In the genomic region with DNA sequence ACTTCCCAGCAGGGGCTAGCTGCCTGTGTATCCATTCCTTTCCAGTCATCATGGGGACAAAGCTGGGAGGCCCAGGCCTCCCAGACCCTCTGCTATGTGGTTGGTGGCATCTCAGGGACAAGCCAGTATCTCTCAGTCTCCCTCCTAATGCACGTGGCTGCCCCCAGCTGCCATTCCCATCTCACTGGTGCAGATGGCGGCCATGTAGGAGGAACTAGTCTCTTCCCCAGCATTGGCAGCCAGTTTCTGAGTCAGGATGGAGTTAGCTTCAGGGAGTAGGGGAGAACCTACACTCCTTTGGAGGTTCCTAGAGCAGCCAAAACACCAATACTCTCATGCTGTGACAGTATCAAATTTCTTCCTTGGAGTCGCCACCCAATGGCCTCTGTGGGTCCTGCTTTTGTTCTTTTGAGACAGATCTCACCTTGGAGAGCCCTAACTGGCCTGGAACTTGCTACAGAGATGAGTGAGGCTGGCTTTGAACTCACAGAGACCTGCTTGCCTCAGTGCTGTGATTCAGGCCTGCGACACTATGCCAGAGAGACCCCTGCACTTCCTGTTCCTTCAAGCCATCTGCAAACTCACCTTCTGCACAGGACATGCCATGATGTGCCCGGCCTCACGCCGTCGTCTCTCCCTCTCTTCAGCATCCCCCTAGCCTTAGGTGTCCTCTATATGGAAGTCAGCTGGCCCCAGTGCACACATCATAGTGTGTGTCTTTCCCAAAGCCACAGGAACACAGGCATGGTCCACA, we compare ENCODE assay signal across 12 mouse cellular contexts. TPM values are rescaled to one million over a fixed set of nuclear protein-coding genes. Genes with fewer than 3 reads are reported as not detected.
DNase-seq lines count a peak whose midpoint lies in the region; ATAC-seq lines count a peak whose summit lies in the region.
"Had no signal": no experiment of that assay in that cellular context is flagged by ENCODE, and none has a peak within 500 bp of the region (broad histone marks: within the 10 kb centered on the region; RNA-seq: fewer than 3 reads in every experiment).

No protein-coding gene starts in this region.

- peak overlapping the region; percentile 50 for H3K4me2 ChIP-seq in heart, embryonic 16.5 days (ENCODE audit: low read depth, low read length)
- no peak overlapping the region for H3K4me2 ChIP-seq in hindbrain, embryonic 16.5 days (ENCODE audit: low read length)
- H3K4me2 ChIP-seq: embryonic facial prominence, embryonic 13.5 days; limb, embryonic 12.5 days; midbrain, embryonic 15.5 days had no signal

- H3K9ac ChIP-seq in heart, embryonic 16.5 days (ENCODE audit: low read length) = peak overlapping the region; percentile 62
- H3K9ac ChIP-seq in hindbrain, embryonic 16.5 days (ENCODE audit: low read depth, low read length) = no peak overlapping the region
- H3K9ac ChIP-seq: embryonic facial prominence, embryonic 13.5 days; limb, embryonic 12.5 days; midbrain, embryonic 15.5 days had no signal

- no peak for DNase-seq in heart, adult 11 months
- DNase-seq in ES-CJ7 (ENCODE audit: low read depth, low spot score) = peak; percentile 50
- DNase-seq in limb, embryonic 10.5 days (ENCODE audit: low spot score) = no peak
- no peak for DNase-seq in left cerebral cortex, adult 9 months (ENCODE audit: low spot score in 2 of 2)
- DNase-seq in right cerebral cortex, adult 2 months (ENCODE audit: low spot score in 2 of 2) = no peak

- no peak for ATAC-seq in heart, embryonic 16.5 days (replicated peaks; ENCODE audit: extremely low read depth, insufficient read depth, low FRiP score)
- peak; percentile 1 for ATAC-seq in CD4-positive, CD25-positive, alpha-beta regulatory T cell, adult 4 months
- no peak for ATAC-seq in hindbrain, embryonic 16.5 days
- ATAC-seq: midbrain, embryonic 15.5 days; Patski had no signal

- H3K9me3 ChIP-seq in heart, embryonic 16.5 days (replicated peaks; ENCODE audit: control insufficient read depth, low read length) = no peaks in the 10 kb centered on the region
- H3K9me3 ChIP-seq in limb, embryonic 10.5 days (replicated peaks) = no peaks in the 10 kb centered on the region
- no peaks in the 10 kb centered on the region for H3K9me3 ChIP-seq in hindbrain, embryonic 16.5 days (ENCODE audit: control insufficient read depth, low read length)
- H3K9me3 ChIP-seq: embryonic facial prominence, embryonic 13.5 days; limb, embryonic 12.5 days; midbrain, embryonic 15.5 days had no signal

- H3K4me3 ChIP-seq in heart, embryonic 16.5 days (ENCODE audit: low read length) = peak overlapping the region; percentile 8
- H3K4me3 ChIP-seq in limb, embryonic 10.5 days = no peak overlapping the region
- no peak overlapping the region for H3K4me3 ChIP-seq in hindbrain, embryonic 16.5 days (ENCODE audit: low read length)
- H3K4me3 ChIP-seq: embryonic facial prominence, embryonic 13.5 days; limb, embryonic 12.5 days; midbrain, embryonic 15.5 days had no signal

- H3K27me3 ChIP-seq in heart, embryonic 16.5 days (ENCODE audit: control insufficient read depth, insufficient read depth, low read length) = no peaks in the 10 kb centered on the region
- no peaks in the 10 kb centered on the region for H3K27me3 ChIP-seq in limb, embryonic 10.5 days (ENCODE audit: low read depth, poor library complexity, severe bottlenecking)
- H3K27me3 ChIP-seq in hindbrain, embryonic 16.5 days (replicated peaks; ENCODE audit: control insufficient read depth, insufficient read depth, low read length) = no peaks in the 10 kb centered on the region
- H3K27me3 ChIP-seq: embryonic facial prominence, embryonic 13.5 days; limb, embryonic 12.5 days; midbrain, embryonic 15.5 days; Patski had no signal

- H3K36me3 ChIP-seq in heart, embryonic 16.5 days (ENCODE audit: control insufficient read depth, insufficient read depth) = no peaks in the 10 kb centered on the region
- H3K36me3 ChIP-seq in limb, embryonic 10.5 days = no peaks in the 10 kb centered on the region
- H3K36me3 ChIP-seq in hindbrain, embryonic 16.5 days (ENCODE audit: control insufficient read depth, insufficient read depth, low read length) = no peaks in the 10 kb centered on the region
- H3K36me3 ChIP-seq: embryonic facial prominence, embryonic 13.5 days; limb, embryonic 12.5 days; midbrain, embryonic 15.5 days had no signal

- WGBS in heart, embryonic 16.5 days = 73% methylated on average over 8 of the region's 8 CpGs
- 73% methylated on average over 8 of the region's 8 CpGs for WGBS in limb, embryonic 10.5 days
- 67% methylated on average over 8 of the region's 8 CpGs for WGBS in hindbrain, embryonic 16.5 days

- peak overlapping the region; percentile 95 for H3K27ac ChIP-seq in heart, embryonic 16.5 days (ENCODE audit: low read length)
- peak overlapping the region; percentile 34 for H3K27ac ChIP-seq in limb, embryonic 10.5 days
- H3K27ac ChIP-seq in hindbrain, embryonic 16.5 days (ENCODE audit: low read depth, low read length) = no peak overlapping the region
- H3K27ac ChIP-seq: embryonic facial prominence, embryonic 13.5 days; limb, embryonic 12.5 days; midbrain, embryonic 15.5 days had no signal

- H3K4me1 ChIP-seq in heart, embryonic 16.5 days (ENCODE audit: control insufficient read depth, insufficient read depth, low read length) = peaks cover 53% of the 10 kb centered on the region
- peaks cover 28% of the 10 kb centered on the region for H3K4me1 ChIP-seq in limb, embryonic 10.5 days
- peaks cover 3% of the 10 kb centered on the region; the same call in 1 of the 2 replicates for H3K4me1 ChIP-seq in hindbrain, embryonic 16.5 days (ENCODE audit: control insufficient read depth, insufficient read depth, low read depth, low read length)
- H3K4me1 ChIP-seq: midbrain, embryonic 15.5 days had no signal

RNA-seq across cellular contexts. Expression of a gene that starts 52.7 kb away (rescaled TPM):
- polyA plus RNA-seq in heart, embryonic 16.5 days (2015; fragmentation: Nextera tagmentation; extraction: Ambion mirVana) = 232 and 240 TPM in 2 replicates
- polyA plus RNA-seq in CD4-positive, CD25-positive, alpha-beta regulatory T cell, adult 4 months (2017; shearing (Covaris generic)) = 100 to 1,000 TPM in 1 of 2 experiments, 10 to 100 TPM in 1; 69.6 to 103 TPM
- 25.4 and 33.7 TPM in 2 replicates for polyA plus RNA-seq in limb, embryonic 10.5 days (2016; fragmentation: Nextera tagmentation; extraction: Ambion mirVana)
- polyA plus RNA-seq in hindbrain, embryonic 16.5 days (2015; fragmentation: Nextera tagmentation; extraction: Ambion mirVana) = 161 and 164 TPM in 2 replicates
